Mouse (Mus musculus): ENCODE measurements around the gene Wdr83os. TPM values are rescaled to one million over a fixed set of nuclear protein-coding genes. Genes with fewer than 3 reads are reported as not detected.
"Not testable (repeated sequence)": the region's sequence is repeated elsewhere in the genome, so short reads cannot be mapped to it uniquely, and the experiment has no call there.

Gene Wdr83os
- total RNA-seq, 2 experiments from 2014 or later, result 37.4 to 42.2 TPM

DNA sequence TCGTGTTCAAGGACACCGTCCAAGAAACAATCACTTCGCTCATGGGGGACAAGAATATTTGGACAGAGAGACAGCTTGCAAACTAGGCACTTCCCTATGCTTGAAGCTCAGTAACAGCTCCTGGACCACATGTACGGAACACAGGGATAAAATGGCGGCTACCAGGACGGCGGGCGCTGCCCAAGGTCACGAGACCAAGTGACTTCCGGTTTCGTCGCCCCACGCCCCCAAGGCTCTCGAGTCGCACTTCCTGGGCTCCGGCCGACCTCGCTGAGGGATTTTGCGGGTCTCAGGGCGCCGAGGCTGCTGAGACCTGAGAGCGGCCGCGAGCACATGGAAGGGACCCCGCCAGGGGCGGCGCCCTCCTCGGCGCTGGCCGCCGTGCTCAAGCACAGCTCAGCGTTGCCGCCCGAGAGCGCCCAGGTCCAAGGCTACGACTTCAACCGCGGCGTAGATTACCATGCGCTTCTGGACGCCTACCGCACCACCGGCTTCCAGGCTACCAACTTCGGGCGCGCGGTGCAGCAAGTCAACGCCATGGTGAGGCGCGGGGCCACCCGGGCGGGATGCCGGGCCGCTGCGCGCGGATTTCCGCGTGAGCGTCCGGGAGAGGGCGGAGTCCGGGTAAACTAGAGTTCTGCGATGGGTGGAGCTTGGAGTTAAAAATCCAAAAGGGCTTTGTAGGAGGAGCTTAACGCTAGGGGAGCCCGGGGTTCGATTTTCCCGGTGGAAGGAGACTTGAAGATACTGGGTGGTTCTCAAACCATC is 8.8 kb upstream of the Wdr83os start, which contains the start of gene Dhps:
Gene Dhps, plus strand, starts transcription at position 244 of the 768 bp plus-strand sequence.
- intact Hi-C loops (cut with DNase I), result no loop called here

DNA sequence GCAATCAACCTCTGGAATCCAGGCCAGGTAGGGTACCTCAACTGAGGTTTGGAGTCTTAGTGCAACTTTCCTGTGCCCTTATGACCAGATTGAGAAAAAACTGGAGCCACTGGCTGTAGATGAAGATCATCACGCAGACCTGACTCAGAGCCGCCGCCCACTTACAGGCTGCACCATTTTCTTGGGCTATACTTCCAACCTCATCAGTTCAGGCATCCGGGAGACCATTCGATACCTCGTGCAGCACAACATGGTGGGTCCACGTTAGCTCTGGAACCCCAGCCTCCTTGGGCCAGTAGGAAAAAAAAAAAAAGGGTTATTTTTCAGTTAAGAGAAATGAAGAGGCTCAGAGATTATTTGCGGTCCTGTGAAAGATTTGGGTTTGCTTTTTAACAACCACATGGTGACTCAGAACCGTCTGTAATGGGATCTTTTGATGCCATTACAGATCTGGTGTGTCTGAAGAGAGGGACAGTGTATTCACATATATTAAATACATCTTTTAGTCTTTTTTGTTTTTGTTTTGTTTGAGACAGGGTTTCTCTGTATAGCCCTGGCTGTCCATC is 8.1 kb upstream of the Wdr83os start:
- intact Hi-C loops (cut with DNase I), result no loop called here

More for the DNA sequence above, 8.8 kb upstream of the Wdr83os start, which contains the start of gene Dhps:
- peak; percentile 89 to 92 for DNase-seq

DNA sequence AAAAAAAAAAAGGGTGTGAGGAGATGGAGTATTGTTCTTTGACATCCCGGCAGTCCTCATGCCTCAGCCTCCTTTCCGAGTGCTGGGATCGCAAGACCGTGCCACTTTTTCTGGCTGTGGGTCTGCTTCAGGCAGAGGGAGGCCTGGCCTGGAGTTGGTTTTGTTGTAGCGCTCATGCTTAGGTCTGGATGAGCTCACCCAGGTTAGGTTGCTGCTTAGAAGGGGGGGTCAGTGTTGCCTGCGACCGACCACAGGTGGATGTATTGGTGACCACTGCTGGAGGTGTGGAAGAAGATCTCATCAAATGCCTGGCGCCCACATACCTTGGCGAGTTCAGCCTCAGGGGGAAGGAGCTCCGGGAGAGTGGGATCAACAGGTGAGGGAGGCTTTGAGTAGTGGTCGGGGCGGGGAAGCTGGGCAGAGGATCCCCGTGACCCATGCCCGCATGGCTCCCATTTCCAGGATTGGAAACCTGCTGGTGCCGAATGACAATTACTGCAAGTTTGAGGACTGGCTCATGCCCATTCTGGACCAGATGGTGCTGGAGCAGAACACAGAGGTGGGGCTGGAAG is 7.4 kb upstream of the Wdr83os start:
- intact Hi-C loops (cut with DNase I), result no loop called here
- no peak for DNase-seq

More for the DNA sequence above, 8.1 kb upstream of the Wdr83os start:
- no peak for DNase-seq

DNA sequence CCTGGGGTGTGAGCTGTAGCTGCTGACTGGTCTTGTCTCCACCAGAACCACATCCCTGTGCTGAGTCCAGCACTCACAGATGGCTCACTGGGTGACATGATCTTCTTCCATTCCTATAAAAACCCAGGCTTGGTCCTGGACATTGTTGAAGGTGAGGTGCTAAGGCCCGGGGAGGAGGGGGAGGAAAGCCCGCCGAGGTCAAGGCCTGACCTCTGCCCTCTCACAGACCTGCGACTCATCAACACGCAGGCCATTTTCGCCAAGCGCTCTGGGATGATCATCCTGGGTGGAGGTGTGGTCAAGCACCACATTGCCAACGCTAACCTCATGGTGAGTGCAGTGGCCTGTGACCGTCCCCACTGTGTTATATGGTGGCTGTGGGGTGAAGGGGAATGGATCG is 6.4 kb upstream of the Wdr83os start:
- intact Hi-C loops (cut with DNase I), result no loop called here
- DNase-seq, result no peak

DNA sequence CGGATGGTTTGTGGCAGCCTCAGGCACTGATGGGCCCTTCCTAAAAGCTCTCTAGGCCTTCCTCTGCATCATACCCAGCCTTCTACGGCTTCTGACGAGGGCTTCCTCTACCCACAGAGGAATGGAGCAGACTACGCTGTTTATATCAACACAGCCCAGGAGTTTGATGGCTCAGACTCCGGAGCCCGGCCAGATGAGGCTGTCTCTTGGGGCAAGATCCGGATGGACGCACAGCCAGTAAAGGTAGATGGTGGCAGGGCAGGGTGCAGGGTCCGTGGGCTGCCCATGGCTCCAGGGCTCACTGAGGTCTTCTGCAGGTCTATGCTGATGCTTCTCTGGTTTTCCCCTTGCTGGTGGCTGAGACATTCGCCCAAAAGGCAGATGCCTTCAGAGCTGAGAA is 5.9 kb upstream of the Wdr83os start:
- intact Hi-C loops (cut with DNase I), result no loop called here
- DNase-seq, result no peak

DNA sequence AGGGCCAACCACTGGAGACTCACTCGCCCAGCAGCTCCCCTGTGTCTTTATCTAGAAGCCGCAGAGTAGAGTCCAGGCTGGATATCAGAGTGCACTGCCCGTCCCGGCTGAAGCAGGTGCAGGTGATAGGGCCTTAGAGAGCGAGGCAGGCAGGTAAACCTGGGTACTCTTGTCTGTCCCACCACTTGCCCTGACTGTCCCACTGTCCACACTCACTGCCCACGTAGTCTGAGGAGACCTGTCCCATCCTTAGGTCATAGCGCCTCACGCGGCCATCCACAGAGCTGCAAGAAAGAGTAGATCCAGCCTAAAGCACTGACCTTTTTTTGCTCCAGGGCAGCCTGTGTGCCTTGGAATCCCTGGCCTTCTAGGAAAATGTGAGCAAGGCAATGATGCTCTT is 4.5 kb upstream of the Wdr83os start:
- intact Hi-C loops (cut with DNase I), result loop anchor here (1.0 to 2.0 kb wide), 2 partner anchors 43 to 96 kb away; no protein-coding TSS in a partner anchor
- peak; percentile 34 to 42 for DNase-seq

DNA sequence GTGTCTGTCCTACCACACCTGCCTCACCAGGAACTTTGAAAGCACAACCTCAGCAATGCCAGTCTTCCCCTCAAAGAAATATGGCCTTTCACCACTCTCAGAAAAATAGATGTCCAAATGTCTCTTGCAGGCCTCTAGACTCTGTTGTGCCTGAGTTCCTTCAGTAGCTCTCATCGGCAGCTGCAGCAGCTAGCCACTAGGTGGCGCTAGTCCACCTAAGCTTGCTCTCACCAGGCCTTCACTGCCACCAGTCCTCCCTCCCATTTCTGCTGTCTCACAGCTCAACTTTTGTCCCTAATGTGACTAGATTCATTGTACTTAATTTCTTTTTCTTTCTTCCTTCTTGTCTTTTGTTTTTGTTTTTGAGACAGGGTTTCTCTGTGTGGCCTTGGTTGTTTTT is 3.5 kb upstream of the Wdr83os start:
- DNase-seq, result peak; percentile 73 to 80
- intact Hi-C loops (cut with DNase I), result loop anchor here (1.0 to 2.0 kb wide), 2 partner anchors 42 to 95 kb away; no protein-coding TSS in a partner anchor

DNA sequence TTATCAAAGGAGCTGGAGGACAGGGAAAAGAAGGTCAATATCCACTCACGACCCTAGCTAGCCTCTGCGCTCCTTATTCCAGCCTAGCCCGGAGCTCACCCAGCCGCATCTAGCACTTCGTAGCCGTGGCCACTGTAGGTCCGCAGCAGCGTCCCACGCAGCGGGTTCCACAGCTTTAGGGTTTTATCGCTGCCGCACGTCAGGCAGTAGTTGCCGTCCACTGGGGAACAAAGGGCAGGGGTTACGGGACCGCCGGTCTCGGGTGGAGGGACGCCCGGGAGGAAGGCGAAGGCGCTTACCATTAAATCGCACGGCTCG is 367 bp upstream of the Wdr83os start:
- intact Hi-C loops (cut with DNase I), result loop anchor here (10.0 kb wide), 2 partner anchors 215 to 325 kb away; partner anchors contain the start of genes Orc6 and Vps35
- DNase-seq, result peak in 1 of 2 experiments; percentile 56

DNA sequence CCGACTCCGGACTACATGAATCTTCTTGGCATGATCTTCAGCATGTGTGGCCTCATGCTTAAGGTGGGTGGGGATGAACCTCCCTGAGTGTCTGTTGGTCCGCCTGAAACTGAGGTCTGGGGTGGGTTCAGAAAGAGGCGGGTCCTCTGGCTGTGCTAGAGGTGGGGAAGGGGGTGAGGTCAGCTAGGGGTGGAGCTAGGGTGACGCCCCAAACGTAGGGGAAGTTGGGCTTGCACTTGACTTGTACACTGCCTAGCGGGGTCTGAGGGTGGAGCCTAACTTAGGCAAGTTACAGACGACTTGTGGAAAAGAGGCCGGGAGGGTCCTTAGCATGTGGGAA is 646 bp downstream of the Wdr83os start, which contains the start of gene Wdr83:
Gene Wdr83, minus strand, starts transcription at position 91 of the 340 bp plus-strand sequence.
- DNase-seq, result peak in 1 of 2 experiments; percentile 33
- intact Hi-C loops (cut with DNase I), result loop anchor here (10.0 kb wide), 2 partner anchors 214 to 324 kb away; partner anchors contain the start of genes Orc6 and Vps35

DNA sequence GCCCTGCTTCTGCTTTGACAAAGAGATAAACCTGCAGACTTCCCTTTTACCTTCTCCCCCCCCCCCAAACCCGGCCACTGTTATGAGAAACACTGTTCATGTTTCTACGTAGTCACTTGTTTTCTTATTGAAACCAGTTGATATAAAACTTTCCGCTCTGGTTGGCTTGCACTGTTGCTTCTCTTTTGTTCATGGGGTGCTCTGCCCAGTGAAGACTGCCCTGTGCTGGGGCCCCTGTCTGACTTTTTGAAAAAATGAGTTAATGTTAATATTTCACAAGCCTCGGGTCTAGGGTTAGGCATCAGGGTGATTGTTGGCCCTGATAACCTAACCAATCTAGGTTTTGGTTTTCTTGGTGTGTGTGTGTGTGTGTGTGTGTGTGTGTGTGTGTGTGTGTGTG is 1.6 kb downstream of the Wdr83os start:
- intact Hi-C loops (cut with DNase I), result loop anchor here (10.0 kb wide), 2 partner anchors 213 to 323 kb away; partner anchors contain the start of genes Orc6 and Vps35
- not testable (repeated sequence) for DNase-seq

DNA sequence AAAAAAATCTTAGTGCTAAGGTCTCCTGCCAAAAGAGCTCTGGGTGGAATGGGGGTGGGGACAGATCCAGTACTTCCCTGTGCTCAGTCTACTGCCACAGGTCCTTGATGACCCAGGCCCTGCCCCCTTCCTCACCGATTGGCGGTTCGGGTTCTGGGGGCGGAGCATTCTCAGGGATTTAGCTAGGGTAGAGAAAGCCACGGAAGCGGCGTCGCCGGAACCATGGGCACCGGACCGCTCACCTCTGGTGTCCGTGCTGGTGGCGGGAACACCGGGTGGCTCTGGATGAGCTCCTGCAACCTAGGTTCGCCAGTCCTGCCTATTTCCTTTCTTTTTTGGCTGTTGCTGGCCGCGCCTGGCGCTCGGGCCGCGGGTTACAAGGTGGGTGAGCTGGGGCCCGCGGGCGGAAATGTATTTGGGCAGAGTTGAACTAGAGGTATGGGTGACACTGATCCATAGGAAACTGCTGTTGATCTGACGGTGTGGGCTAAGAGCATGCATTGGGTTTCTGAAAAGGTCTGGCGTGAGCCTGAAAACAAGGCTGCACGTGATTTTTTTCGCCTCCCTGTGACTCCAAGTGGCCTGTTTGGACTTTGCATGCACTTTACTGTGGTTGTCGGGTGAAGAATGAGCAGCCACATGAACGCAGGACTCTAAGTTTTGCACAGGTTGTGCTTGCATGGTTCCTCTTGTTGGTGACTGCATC is 2.7 kb downstream of the Wdr83os start, which contains the start of gene Man2b1:
Gene Man2b1, plus strand, starts transcription at position 163 of the 706 bp plus-strand sequence.
- intact Hi-C loops (cut with DNase I), result loop anchor here (10.0 kb wide), 2 partner anchors 212 to 322 kb away; partner anchors contain the start of genes Orc6 and Vps35
- DNase-seq, result peak; percentile 85 to 86

DNA sequence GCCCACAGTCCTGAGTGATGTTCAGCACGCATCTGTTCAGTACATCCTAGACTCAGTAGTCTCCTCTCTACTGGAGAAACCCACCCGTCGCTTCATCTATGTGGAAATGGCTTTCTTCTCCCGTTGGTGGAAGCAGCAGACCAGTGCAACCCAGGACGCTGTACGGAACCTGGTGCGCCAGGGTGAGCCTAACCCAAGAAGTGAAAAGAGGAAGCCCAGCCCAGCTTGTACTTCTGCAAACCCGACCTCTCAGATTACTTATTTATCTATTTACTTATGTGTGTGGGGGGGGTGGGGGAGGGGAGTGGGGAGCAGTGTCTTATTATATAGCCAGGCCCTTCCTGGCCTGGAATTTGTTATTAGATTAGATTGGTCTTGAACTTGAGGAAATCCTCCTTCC is 4.1 kb downstream of the Wdr83os start:
- no peak for DNase-seq
- intact Hi-C loops (cut with DNase I), result loop anchor here (10.0 kb wide), 2 partner anchors 210 to 320 kb away; partner anchors contain the start of genes Orc6 and Vps35

DNA sequence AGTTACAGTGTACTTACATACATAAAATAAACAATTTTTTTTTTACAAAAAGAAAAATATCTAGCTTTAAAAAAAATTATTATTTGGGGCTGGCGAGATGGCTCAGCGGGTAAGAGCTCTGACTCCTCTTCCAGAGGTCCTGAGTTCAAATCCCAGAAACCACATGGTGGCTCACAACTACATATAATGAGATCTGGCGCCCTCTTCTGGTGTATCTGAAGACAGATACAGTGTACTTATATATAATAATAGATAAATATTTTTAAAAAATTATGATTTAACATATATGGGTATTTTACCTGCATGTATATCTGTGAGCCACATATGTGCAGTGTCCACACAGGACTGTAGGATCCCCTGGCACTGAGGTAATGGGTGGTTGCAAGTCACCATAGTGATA is 5.7 kb downstream of the Wdr83os start:
- intact Hi-C loops (cut with DNase I), result loop anchor here (10.0 kb wide), 2 partner anchors 209 to 319 kb away; partner anchors contain the start of genes Orc6 and Vps35

DNA sequence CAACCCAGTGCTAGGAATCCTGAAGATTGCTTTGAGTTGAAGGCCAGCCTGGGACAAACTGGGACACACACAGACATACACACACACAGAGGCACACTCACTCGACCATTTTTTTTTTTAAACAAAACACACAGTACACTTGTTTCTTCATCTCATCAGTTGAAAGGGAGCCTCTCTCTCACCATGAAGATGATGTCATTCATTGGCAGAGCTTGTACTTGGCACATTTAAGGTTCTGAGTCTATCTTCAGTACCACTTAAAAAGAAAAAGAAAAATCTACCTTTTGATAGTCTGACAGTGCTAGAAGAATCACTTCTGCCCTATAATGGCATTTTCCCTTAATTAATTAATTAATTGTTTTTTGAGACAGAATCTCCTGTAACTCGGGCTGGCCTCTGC is 8.2 kb downstream of the Wdr83os start:
- intact Hi-C loops (cut with DNase I), result loop anchor here (10.0 kb wide), 2 partner anchors 206 to 316 kb away; partner anchors contain the start of genes Orc6 and Vps35
- no peak for DNase-seq

More for the DNA sequence above, 5.7 kb downstream of the Wdr83os start:
- DNase-seq, result no peak

DNA sequence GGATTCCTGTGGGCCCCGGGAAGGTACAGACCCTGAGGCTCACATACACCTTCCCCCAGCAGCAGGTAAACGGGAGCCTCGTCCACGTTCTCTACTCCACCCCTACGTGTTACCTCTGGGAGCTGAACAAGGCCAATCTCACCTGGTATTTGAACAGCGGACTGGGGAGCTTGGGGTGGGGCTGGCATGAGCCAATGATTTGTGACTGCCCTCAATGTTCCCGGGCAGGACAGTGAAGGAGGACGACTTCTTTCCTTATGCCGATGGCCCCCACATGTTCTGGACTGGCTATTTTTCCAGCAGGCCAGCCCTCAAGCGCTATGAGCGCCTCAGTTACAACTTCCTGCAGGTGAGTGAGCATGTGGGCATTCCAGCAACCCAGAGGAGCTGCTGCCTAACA is 10.3 kb downstream of the Wdr83os start:
- intact Hi-C loops (cut with DNase I), result no loop called here
- no peak for DNase-seq

DNA sequence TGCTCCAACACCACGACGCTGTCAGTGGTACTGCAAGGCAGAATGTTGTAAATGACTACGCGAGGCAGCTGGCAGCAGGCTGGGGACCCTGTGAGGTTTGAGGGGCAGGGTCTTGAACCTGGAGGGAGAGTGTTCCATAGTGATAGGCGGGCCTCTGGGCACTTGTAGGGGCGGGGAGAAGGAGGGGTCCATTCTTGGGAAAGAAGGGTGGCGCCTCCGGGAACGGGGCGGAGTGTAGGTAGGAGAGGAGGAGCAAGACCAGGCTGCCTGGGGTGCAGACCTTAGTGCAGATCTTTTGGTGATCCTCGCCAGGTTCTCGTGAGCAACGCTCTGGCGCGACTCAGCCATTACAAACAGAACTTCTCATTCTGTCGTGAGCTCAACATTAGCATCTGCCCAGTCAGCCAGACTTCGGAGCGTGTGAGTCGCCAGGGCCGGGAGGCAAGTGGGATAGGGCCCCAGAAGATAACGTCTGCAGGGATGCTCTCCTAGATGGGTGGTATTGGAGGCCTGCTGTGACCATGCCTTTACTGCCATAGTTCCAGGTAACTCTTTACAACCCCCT is 11.1 kb downstream of the Wdr83os start:
- no peak for DNase-seq
- intact Hi-C loops (cut with DNase I), result no loop called here

DNA sequence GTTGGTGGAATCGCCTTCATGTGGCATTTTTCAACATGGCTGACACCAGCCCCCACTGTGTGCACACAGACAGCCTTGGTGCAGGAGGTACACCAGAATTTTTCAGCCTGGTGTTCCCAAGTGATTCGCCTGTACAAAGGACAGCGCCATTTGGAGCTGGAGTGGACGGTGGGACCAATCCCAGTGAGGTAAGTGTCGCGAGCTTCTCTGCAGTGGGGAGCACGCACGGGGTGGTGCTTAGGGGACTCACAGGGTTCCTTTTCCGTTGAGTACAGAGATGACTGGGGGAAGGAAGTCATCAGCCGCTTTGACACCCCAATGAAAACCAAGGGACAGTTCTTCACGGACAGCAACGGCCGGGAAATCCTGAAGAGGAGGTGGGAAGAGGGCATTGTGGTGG is 14.5 kb downstream of the Wdr83os start:
- no peak for DNase-seq
- intact Hi-C loops (cut with DNase I), result no loop called here

DNA sequence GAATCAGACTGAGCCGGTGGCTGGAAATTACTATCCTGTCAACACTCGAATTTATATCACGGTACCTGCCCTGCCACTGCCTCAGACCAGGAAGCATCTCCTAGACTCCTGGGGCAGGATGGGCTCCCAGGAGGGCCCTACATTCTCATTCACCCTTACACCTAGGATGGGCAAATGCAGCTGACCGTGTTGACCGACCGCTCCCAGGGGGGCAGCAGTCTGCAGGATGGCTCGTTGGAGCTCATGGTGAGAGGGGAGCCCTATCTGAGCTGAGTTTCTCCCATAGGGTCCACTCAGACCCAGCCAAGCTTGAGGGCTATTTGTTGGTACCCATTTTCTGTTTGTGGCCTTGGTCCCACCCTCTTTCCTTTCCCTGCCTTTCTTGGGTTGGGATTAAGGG is 15.0 kb downstream of the Wdr83os start:
- intact Hi-C loops (cut with DNase I), result no loop called here
- DNase-seq, result no peak

DNA sequence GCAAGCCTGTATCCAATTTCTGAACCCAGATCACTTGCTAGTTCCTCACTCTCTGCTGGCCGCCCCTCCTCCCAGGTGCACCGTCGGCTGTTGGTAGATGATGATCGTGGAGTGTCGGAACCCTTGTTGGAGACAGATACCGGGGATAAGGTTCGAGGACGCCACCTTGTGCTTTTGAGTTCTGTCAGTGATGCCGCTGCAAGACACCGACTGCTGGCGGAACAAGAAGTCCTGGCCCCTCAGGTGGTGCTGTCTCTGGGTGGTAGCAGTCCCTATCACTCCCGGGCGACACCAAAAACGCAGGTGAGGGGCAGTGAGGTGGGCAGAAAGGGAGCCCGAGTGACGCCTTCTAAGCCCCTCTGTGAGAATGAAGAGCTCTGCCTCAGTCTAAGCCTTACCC is 15.7 kb downstream of the Wdr83os start:
- no peak for DNase-seq
- intact Hi-C loops (cut with DNase I), result no loop called here

DNA sequence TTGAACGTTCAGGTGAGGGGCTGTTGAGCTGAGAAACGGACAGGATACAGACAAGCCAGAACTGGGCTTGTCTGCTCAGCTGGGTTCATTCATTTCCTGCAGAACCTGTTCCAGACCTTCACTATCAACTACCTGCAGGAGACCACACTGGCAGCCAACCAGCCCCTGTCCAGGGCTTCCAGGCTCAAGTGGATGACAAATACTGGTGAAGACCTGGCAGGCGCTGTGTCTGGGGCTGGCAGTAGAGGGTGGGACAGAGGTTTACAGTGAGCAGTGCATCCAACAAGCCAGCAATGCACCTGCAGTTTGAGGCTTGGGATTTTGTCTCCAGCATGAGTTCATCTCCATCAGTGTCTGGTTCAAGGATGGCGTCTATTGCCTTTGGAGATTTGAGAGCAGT is 16.3 kb downstream of the Wdr83os start:
- intact Hi-C loops (cut with DNase I), result no loop called here
- no peak for DNase-seq

All from heart, postnatal 36 days (tissue).